Mouse (Mus musculus) hindbrain, embryonic 11.5 days (tissue): ENCODE results near the gene Lrrfip2. TPM values are rescaled to one million over a fixed set of nuclear protein-coding genes. Genes with fewer than 3 reads are reported as not detected.

Experiments
- ATAC-seq: fragments of 200-750 bp; cut with Nextera tagmentation; 2 replicates; pipeline ENCODE4 v1.8.0; 2017; ENCODE audit warnings: mild to moderate bottlenecking, moderate TSS enrichment, moderate library complexity; ENCODE audit not compliant: low FRiP score
- DNase-seq: peaks from one replicate; pipeline ENCODE4 v3.0.0-alpha.2; 2015; ENCODE audit warnings: low spot score
- H3K27ac ChIP-seq: fragments of 300-500 bp; sonication (generic); 2 replicates; pipeline ENCODE4 v1.5.1; 2014; ENCODE audit warnings: mild to moderate bottlenecking, low read depth, low read length
- H3K27me3 ChIP-seq: fragments of 300-500 bp; sonication (generic); 2 replicates; pipeline ENCODE4 v1.6.1; 2014; ENCODE audit warnings: mild to moderate bottlenecking, low read length, moderate library complexity, mixed read lengths; ENCODE audit not compliant: control insufficient read depth, insufficient read depth
- H3K36me3 ChIP-seq: fragments of 300-500 bp; sonication (generic); 2 replicates; pipeline ENCODE4 v1.6.1; 2014; ENCODE audit warnings: mild to moderate bottlenecking, low read length, moderate library complexity, mixed read lengths; ENCODE audit not compliant: control insufficient read depth, insufficient read depth
- H3K4me1 ChIP-seq: fragments of 300-500 bp; sonication (generic); replicated peaks from 2 replicates; pipeline ENCODE4 v1.6.1; 2014; ENCODE audit warnings: low read length, mixed read lengths; ENCODE audit not compliant: control insufficient read depth, insufficient read depth
- H3K4me2 ChIP-seq: fragments of 300-500 bp; sonication (generic); replicated peaks from 2 replicates; pipeline ENCODE4 v1.6.1; 2014; ENCODE audit warnings: mild to moderate bottlenecking, low read depth, low read length
- H3K4me3 ChIP-seq: fragments of 300-500 bp; sonication (generic); 2 replicates; pipeline ENCODE4 v1.5.1; 2014; ENCODE audit warnings: low read depth, low read length
- H3K9ac ChIP-seq: fragments of 300-500 bp; sonication (generic); 2 replicates; pipeline ENCODE4 v1.6.1; 2014; ENCODE audit warnings: low read depth, low read length
- H3K9me3 ChIP-seq: fragments of 300-500 bp; sonication (generic); 2 replicates; pipeline ENCODE4 v1.6.1; 2016; ENCODE audit warnings: low read length; ENCODE audit not compliant: control insufficient read depth
- WGBS: fragments of 180-500 bp; shearing (Covaris S2); extraction: QIAGEN DNeasy Blood & Tissue Kit; methylation state at CpG from one replicate; pipeline ENCODE4 v1.1.7; 2014; 5-methylcytosine and 5-hydroxymethylcytosine counted together
- polyA plus RNA-seq: library from polyadenylated mRNA; unstranded; fragments of >200 nt; fragmentation: Nextera tagmentation; extraction: Ambion mirVana; gene quantifications from 2 replicates; pipeline ENCODE4 v1.2.1, GENCODE M21; 2014

Lrrfip2 gene
- polyA plus RNA-seq, 1 experiment from 2014 or later, result 57.4 TPM

DNA sequence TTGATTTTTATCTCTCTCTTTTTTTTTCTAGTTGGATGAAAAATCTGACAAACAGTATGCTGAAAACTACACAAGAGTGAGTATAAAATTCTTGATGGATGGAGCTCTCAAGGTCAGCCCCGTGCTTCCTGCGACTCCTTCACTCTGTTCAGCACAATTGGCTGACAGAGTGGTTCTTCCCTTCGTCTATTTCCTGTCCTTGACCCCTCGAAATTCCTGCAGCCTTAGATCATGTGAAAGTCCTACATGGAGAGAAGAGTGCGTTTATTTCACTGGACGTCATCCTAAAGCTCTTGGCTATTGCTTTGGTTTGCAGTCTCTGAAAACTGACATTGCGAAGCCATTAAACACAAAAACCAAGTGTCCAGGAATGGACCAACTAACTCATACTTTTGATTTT lies 71.3 kb downstream of the Lrrfip2 start:
- Histone ChIP-seq H3K4me1 (no peaks in the 10 kb centered on the region), H3K4me3 (no peak overlapping the region), H3K27me3 (no peaks in the 10 kb centered on the region), H3K27ac (no peak overlapping the region), H3K9me3 (no peaks in the 10 kb centered on the region), H3K9ac (no peak overlapping the region), H3K36me3 (no peaks in the 10 kb centered on the region), H3K4me2 (no peak overlapping the region)
- DNase-seq (no peak), ATAC-seq (no peak)
- 90% methylated on average over 7 of the region's 7 CpGs for WGBS

DNA sequence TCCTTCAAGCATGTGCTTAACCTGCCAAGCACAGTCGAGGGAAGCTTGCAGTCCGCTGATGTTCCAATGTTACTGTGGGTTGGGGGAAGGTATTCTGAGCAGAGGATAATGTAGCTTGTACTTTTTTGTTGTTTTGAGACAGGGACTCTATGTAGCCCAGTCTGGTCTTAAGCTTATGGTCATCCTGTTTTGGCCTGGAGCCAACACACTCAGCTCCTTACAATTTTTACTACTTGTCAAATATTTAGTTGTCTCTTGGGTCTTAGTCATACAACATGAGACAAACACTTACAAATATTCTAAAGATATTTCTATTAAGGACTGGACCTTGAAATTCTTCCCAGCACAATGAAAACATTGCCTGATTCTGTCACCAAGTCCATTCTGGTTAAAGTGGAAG lies 75.8 kb downstream of the Lrrfip2 start:
- 97% methylated on average over 2 of the region's 2 CpGs for WGBS
- Histone ChIP-seq H3K27ac (no peak overlapping the region), H3K9ac (no peak overlapping the region), H3K9me3 (no peaks in the 10 kb centered on the region), H3K4me1 (no peaks in the 10 kb centered on the region), H3K4me3 (no peak overlapping the region), H3K4me2 (no peak overlapping the region), H3K27me3 (no peaks in the 10 kb centered on the region), H3K36me3 (no peaks in the 10 kb centered on the region)
- DNase-seq (no peak), ATAC-seq (no peak)

DNA sequence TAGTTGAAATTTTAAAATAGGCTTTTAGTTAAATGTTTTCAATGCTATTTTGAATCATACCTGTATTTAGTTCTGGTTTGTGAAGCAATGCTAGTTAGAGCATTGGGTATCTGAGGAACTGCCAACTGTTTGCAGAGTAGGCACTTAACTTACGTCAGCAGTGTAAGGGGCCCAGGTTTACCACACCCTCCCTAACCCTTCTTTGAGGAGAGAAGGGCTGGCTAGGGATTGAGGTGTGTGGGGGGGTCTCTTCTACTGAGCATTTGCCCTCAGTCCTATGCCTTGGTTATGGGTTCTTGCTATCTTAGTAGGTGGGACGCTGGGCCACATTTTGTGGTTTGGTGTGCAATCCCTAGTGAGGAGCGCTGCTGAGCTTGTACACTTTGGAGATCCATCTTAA lies 79.7 kb downstream of the Lrrfip2 start:
- WGBS, result 91% methylated on average over 3 of the region's 3 CpGs
- Histone ChIP-seq H3K9ac (no peak overlapping the region), H3K4me2 (no peak overlapping the region), H3K4me3 (no peak overlapping the region), H3K4me1 (no peaks in the 10 kb centered on the region), H3K27me3 (no peaks in the 10 kb centered on the region), H3K36me3 (no peaks in the 10 kb centered on the region), H3K27ac (no peak overlapping the region), H3K9me3 (no peaks in the 10 kb centered on the region)
- ATAC-seq (no peak), DNase-seq (no peak)

DNA sequence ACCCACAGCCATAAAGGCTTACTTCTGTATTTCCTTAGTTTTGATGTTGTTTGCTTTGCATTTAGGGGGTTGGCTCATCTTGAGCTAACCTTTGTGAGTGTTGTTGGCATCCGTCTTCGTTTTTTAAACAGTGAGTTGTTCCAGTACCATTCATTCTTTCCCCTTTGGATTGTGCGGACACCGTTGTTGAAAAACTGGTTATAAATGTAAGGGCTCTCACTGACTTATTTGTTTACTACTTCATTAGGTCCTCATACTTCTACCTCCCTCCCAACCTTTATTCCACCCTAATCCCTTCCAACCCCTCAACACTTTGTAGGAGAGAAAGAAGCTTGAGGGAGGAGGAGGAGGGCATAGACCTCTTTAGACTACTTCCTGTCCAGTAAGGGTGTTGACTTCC lies 80.3 kb downstream of the Lrrfip2 start:
- 96% methylated on average over 4 of the region's 4 CpGs for WGBS
- no peak for DNase-seq
- no peaks in the 10 kb centered on the region for H3K4me1 ChIP-seq
- H3K27ac ChIP-seq, result no peak overlapping the region
- H3K4me2 ChIP-seq, result no peak overlapping the region
- no peaks in the 10 kb centered on the region for H3K36me3 ChIP-seq
- no peak overlapping the region for H3K4me3 ChIP-seq
- H3K9ac ChIP-seq, result no peak overlapping the region
- H3K9me3 ChIP-seq, result no peaks in the 10 kb centered on the region
- no peak for ATAC-seq
- no peaks in the 10 kb centered on the region for H3K27me3 ChIP-seq

DNA sequence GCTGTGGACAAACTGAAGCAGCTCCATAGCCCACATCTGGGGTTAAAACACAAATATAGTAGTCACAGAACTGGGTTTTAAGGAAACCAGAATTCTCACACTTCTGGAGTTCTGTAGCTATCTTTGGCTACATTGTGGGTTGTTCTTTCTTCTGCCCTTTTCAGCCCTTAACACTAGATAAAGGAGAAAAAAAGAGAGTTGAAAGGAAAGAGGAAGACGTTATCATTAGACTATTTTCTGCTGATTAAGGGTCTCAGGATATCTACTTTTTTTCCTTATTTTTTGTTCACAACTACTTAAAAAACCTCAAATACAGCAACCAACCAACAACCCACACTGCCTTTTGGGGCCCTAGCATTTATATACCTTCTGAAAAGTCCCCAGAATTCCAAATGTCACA lies 80.9 kb downstream of the Lrrfip2 start:
- DNase-seq, result no peak
- WGBS, result 88% methylated on average over 1 of the region's 1 CpGs
- H3K4me3 ChIP-seq, result no peak overlapping the region

DNA sequence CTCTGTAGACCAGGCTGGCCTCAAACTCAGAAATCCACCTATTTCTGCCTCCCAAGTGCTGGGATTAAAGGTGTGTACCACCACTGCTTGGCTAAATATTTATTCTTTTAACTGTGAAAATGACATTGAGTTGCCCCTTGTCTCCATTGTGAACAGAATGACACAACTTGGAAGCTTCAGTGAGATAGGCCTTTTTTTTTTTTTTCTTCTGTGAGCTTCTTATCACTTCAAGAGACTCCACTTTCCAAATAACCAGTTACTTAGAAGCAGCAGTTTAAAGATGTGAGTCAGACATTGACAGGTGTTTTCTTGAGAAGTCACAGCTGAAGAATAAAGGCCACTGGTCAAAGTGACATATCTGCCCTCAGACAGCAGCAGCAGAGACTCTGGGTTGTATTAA lies 82.8 kb downstream of the Lrrfip2 start:
- H3K4me3 ChIP-seq, result no peak overlapping the region
- no peaks in the 10 kb centered on the region for H3K4me1 ChIP-seq
- no peak overlapping the region for H3K4me2 ChIP-seq
- no peak for DNase-seq
- H3K36me3 ChIP-seq, result no peaks in the 10 kb centered on the region
- no peak overlapping the region for H3K27ac ChIP-seq
- H3K9me3 ChIP-seq, result no peaks in the 10 kb centered on the region
- H3K9ac ChIP-seq, result no peak overlapping the region
- no peaks in the 10 kb centered on the region for H3K27me3 ChIP-seq
- no peak for ATAC-seq

More for the DNA sequence above, 80.9 kb downstream of the Lrrfip2 start:
- Histone ChIP-seq H3K27ac (no peak overlapping the region), H3K4me1 (no peaks in the 10 kb centered on the region), H3K36me3 (no peaks in the 10 kb centered on the region), H3K4me2 (no peak overlapping the region), H3K27me3 (no peaks in the 10 kb centered on the region), H3K9ac (no peak overlapping the region), H3K9me3 (no peaks in the 10 kb centered on the region)
- ATAC-seq, result no peak

DNA sequence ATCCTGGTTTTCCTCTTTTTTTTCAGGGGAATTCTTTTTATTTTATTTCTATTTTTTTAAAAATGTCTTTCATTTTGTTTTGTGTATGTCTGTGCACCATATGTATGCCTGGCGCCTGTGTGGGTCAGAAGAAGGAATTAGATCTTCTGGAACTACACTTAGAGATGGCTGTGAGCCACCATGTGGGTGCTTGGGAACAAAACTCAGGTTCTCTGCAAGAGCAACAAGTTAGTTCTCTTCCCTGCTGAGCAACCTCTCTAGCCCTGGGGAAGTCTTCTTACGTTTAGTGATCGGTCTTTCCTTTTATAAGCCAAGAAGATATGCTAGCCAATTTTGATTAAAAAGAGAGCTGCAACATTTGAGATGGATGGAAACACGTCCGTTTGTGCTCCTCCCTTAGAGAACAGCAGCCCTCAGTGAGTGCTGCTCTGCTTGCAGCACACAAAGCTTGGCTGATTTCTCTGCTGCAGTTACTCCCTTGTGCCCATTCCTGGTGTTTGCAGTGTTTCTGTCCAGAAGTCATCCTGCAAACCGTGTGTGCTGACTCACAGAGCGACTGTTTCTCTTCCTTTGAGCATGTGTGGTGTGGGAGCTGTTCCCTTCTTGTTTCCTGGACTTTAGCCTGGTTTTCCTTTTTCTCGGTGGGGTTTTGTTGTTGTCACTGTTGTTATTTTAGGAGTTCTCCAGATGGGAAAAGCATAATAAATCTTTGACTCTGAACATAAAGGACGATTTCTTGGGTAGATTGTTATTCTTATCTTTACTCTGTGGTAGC lies 87.4 kb downstream of the Lrrfip2 start:
- no peaks in the 10 kb centered on the region for H3K4me1 ChIP-seq
- H3K4me3 ChIP-seq, result no peak overlapping the region
- H3K27ac ChIP-seq, result no peak overlapping the region
- H3K4me2 ChIP-seq, result no peak overlapping the region
- no peak overlapping the region for H3K9ac ChIP-seq
- no peaks in the 10 kb centered on the region for H3K9me3 ChIP-seq
- ATAC-seq, result no peak
- H3K36me3 ChIP-seq, result 0 out of 2 replicates have a peak, but pooled peaks cover 2% of the 10 kb centered on the region
- WGBS, result 77% methylated on average over 9 of the region's 9 CpGs
- no peaks in the 10 kb centered on the region for H3K27me3 ChIP-seq
- no peak for DNase-seq

DNA sequence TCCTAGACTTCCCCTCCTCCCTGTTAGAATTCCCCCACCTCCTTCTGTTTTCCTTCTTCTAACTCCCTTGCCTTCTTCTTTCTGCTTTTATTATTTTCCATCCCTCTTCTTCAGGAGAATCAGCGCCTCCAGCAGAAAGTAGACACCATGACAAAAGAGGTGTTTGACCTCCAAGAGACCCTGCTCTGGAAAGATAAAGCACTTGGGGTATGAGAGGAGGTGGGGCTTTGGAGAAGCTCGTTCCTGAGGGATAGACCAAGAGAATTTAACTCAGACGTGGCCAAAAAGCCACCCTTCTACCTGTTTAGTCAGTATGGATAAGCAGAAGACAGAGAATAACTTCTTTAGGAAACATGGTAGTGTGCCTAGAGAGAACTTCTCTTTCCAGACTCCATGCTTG lies 90.3 kb downstream of the Lrrfip2 start:
- Histone ChIP-seq H3K9me3 (no peaks in the 10 kb centered on the region), H3K36me3 (0 out of 2 replicates have a peak, but pooled peaks cover 2% of the 10 kb centered on the region), H3K27ac (no peak overlapping the region), H3K27me3 (no peaks in the 10 kb centered on the region), H3K4me2 (no peak overlapping the region), H3K4me1 (no peaks in the 10 kb centered on the region), H3K9ac (no peak overlapping the region), H3K4me3 (no peak overlapping the region)
- no peak for DNase-seq
- no peak for ATAC-seq
- 53% methylated on average over 3 of the region's 3 CpGs for WGBS

DNA sequence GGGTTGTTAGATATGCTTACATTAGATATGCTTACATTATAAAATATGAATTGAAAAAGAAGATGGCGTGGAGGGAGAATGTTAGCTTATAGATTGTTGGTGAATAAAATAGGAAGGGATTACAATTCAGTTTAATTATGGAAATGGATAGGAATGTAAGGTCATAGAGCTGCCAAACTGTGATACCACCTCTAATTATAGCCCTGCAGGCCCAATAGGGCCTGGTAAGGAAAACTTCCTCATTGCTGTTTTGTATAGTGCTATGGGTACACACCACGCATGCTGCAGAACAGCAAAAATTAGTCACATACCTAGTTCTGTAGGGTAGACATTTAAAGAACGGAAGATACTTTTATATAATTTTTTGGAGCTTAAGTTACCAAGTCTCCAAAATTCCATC lies 90.8 kb downstream of the Lrrfip2 start:
- Histone ChIP-seq H3K27me3 (no peaks in the 10 kb centered on the region), H3K4me1 (no peaks in the 10 kb centered on the region), H3K9ac (no peak overlapping the region), H3K4me3 (no peak overlapping the region), H3K9me3 (no peaks in the 10 kb centered on the region), H3K36me3 (0 out of 2 replicates have a peak, but pooled peaks cover 2% of the 10 kb centered on the region), H3K27ac (no peak overlapping the region), H3K4me2 (no peak overlapping the region)
- 94% methylated on average over 3 of the region's 3 CpGs for WGBS
- ATAC-seq, result no peak
- DNase-seq, result no peak
